Mouse (Mus musculus) forebrain, embryonic 11.5 days (tissue): ENCODE results near the gene Pcgf2. TPM values are rescaled to one million over a fixed set of nuclear protein-coding genes. Genes with fewer than 3 reads are reported as not detected.
"Not testable (repeated sequence)": the region's sequence is repeated elsewhere in the genome, so short reads cannot be mapped to it uniquely, and the experiment has no call there.

Experiments used
- ATAC-seq: fragments of 200-750 bp; cut with Nextera tagmentation; replicated peaks from 2 replicates; pipeline ENCODE4 v1.8.0; 2017; ENCODE audit warnings: moderate TSS enrichment; ENCODE audit not compliant: low FRiP score
- DNase-seq: peaks from one replicate; pipeline ENCODE4 v3.0.0-alpha.2; 2017; ENCODE audit warnings: low spot score
- H3K27ac ChIP-seq: fragments of 300-500 bp; sonication (generic); 2 replicates; pipeline ENCODE4 v1.5.1; 2014; ENCODE audit warnings: low read depth, low read length
- H3K27me3 ChIP-seq: fragments of 300-500 bp; sonication (generic); 2 replicates; pipeline ENCODE4 v1.6.1; 2014; ENCODE audit warnings: mild to moderate bottlenecking, low read length, mixed read lengths; ENCODE audit not compliant: control insufficient read depth, insufficient read depth
- H3K36me3 ChIP-seq: fragments of 300-500 bp; sonication (generic); 2 replicates; pipeline ENCODE4 v1.6.1; 2014; ENCODE audit warnings: mild to moderate bottlenecking, low read length, moderate library complexity, mixed read lengths; ENCODE audit not compliant: control insufficient read depth, insufficient read depth
- H3K4me1 ChIP-seq: fragments of 300-500 bp; sonication (generic); replicated peaks from 2 replicates; pipeline ENCODE4 v1.6.1; 2014; ENCODE audit warnings: low read length, mixed read lengths; ENCODE audit not compliant: control insufficient read depth, insufficient read depth
- H3K4me2 ChIP-seq: fragments of 300-500 bp; sonication (generic); 2 replicates; pipeline ENCODE4 v1.6.1; 2014; ENCODE audit warnings: low read depth, mild to moderate bottlenecking, low read length, moderate library complexity, mixed read lengths; ENCODE audit not compliant: severe bottlenecking
- H3K4me3 ChIP-seq: fragments of 300-500 bp; sonication (generic); 2 replicates; pipeline ENCODE4 v1.5.1; 2014; ENCODE audit warnings: low read depth, low read length
- H3K9ac ChIP-seq: fragments of 300-500 bp; sonication (generic); 2 replicates; pipeline ENCODE4 v1.6.1; 2014; ENCODE audit warnings: low read length
- H3K9me3 ChIP-seq: fragments of 300-500 bp; sonication (generic); 2 replicates; pipeline ENCODE4 v1.6.1; 2016; ENCODE audit warnings: low read length, mixed read lengths; ENCODE audit not compliant: control insufficient read depth
- WGBS: fragments of 180-500 bp; shearing (Covaris S2); extraction: QIAGEN DNeasy Blood & Tissue Kit; methylation state at CpG from one replicate; pipeline ENCODE4 v1.1.7; 2014; 5-methylcytosine and 5-hydroxymethylcytosine counted together
- microRNA-seq: library from miRNA; unstranded; fragments of <30 nt; microRNA quantifications from one replicate; pipeline ENCODE4, GENCODE M21; 2016; ENCODE audit not compliant: insufficient number of aligned reads
- polyA plus RNA-seq: library from polyadenylated mRNA; unstranded; fragments of >200 nt; fragmentation: Nextera tagmentation; extraction: Ambion mirVana; gene quantifications from 2 replicates; pipeline ENCODE4 v1.2.1, GENCODE M21; 2014

The Pcgf2 gene
- polyA plus RNA-seq, 1 experiment from 2014 or later = 25.9 TPM

- WGBS = 54% methylated on average over 5 of the region's 5 CpGs
- H3K27ac ChIP-seq = no peak overlapping the region
- 0 out of 2 replicates have a peak, but pooled peaks cover 1% of the 10 kb centered on the region for H3K4me1 ChIP-seq
- no peaks in the 10 kb centered on the region for H3K36me3 ChIP-seq
- H3K4me2 ChIP-seq = no peak overlapping the region
- H3K27me3 ChIP-seq = no peaks in the 10 kb centered on the region
- DNase-seq (no peak), ATAC-seq (no peak)
- H3K9ac ChIP-seq = no peak overlapping the region
- no peak overlapping the region for H3K4me3 ChIP-seq
- no peaks in the 10 kb centered on the region; the same call in 1 of the 2 replicates for H3K9me3 ChIP-seq
Measured at GRCm38 (mm10) chr11:97650341-97650740, 50.0 kb downstream of the Pcgf2 start.

GRCm38 (mm10) chr11:97648541-97648940, 51.8 kb downstream of the Pcgf2 start:
- not testable (repeated sequence) for H3K9me3 ChIP-seq, H3K9ac ChIP-seq, H3K4me2 ChIP-seq, H3K27ac ChIP-seq, DNase-seq, ATAC-seq, H3K36me3 ChIP-seq, H3K4me3 ChIP-seq, H3K27me3 ChIP-seq, H3K4me1 ChIP-seq
- 92% methylated on average over 4 of the region's 4 CpGs for WGBS

GRCm38 (mm10) chr11:97644834-97645233, 55.5 kb downstream of the Pcgf2 start:
- no peaks in the 10 kb centered on the region for H3K4me1 ChIP-seq
- H3K4me2 ChIP-seq = no peak overlapping the region
- no peaks in the 10 kb centered on the region for H3K9me3 ChIP-seq
- H3K27me3 ChIP-seq = no peaks in the 10 kb centered on the region
- no peaks in the 10 kb centered on the region for H3K36me3 ChIP-seq
- H3K9ac ChIP-seq = no peak overlapping the region
- DNase-seq (peak; percentile 80), ATAC-seq (no peak)
- no peak overlapping the region for H3K27ac ChIP-seq
- H3K4me3 ChIP-seq = no peak overlapping the region
- 8% methylated on average over 6 of the region's 6 CpGs for WGBS

GRCm38 (mm10) chr11:97643380-97644055, 56.8 kb downstream of the Pcgf2 start:
- no peak overlapping the region for H3K4me3 ChIP-seq
- no peak overlapping the region for H3K9ac ChIP-seq
- no peak overlapping the region for H3K4me2 ChIP-seq
- H3K36me3 ChIP-seq = no peaks in the 10 kb centered on the region
- WGBS = 77% methylated on average over 8 of the region's 8 CpGs
- ATAC-seq = no peak
- H3K9me3 ChIP-seq = no peaks in the 10 kb centered on the region
- no peak overlapping the region for H3K27ac ChIP-seq
- H3K4me1 ChIP-seq = no peaks in the 10 kb centered on the region
- no peak for DNase-seq
- H3K27me3 ChIP-seq = no peaks in the 10 kb centered on the region

GRCm38 (mm10) chr11:97642746-97643145, 57.6 kb downstream of the Pcgf2 start:
- H3K9me3 ChIP-seq = no peaks in the 10 kb centered on the region
- 48% methylated on average over 2 of the region's 2 CpGs for WGBS
- no peaks in the 10 kb centered on the region for H3K4me1 ChIP-seq
- H3K27me3 ChIP-seq = no peaks in the 10 kb centered on the region
- no peak for ATAC-seq
- H3K36me3 ChIP-seq = no peaks in the 10 kb centered on the region
- H3K27ac ChIP-seq = no peak overlapping the region
- H3K4me2 ChIP-seq = no peak overlapping the region
- no peak for DNase-seq
- H3K9ac ChIP-seq = no peak overlapping the region
- H3K4me3 ChIP-seq = no peak overlapping the region

- Histone ChIP-seq H3K4me2 (no peak overlapping the region), H3K4me3 (no peak overlapping the region), H3K27me3 (no peaks in the 10 kb centered on the region), H3K36me3 (no peaks in the 10 kb centered on the region), H3K4me1 (no peaks in the 10 kb centered on the region), H3K9ac (no peak overlapping the region), H3K27ac (no peak overlapping the region), H3K9me3 (no peaks in the 10 kb centered on the region)
- no peak for ATAC-seq
- DNase-seq = no peak
- WGBS = 68% methylated on average over 8 of the region's 8 CpGs
Measured at GRCm38 (mm10) chr11:97641668-97642067, 58.6 kb downstream of the Pcgf2 start.

Small RNA genes within 50 kb of the gene (microRNA-seq; reads per million reads assigned to microRNA genes)
- gene Gm24158 (not detected), gene Mir6927 (not detected), gene Mir8102 (not detected)

Other genes starting within 250 kb of the Pcgf2 start
- gene 4933428G20Rik, start 200.2 kb downstream of the Pcgf2 start, polyA plus RNA-seq = 0.17 TPM in 1 of 2 replicates, not detected in the other
- 3.2 and 3.7 TPM in 2 replicates for gene Srcin1, start 124.3 kb downstream of the Pcgf2 start, polyA plus RNA-seq
- 13.8 and 15.8 TPM in 2 replicates for gene Epop, start 70.8 kb downstream of the Pcgf2 start, polyA plus RNA-seq
- gene Mllt6, start 37.1 kb downstream of the Pcgf2 start, polyA plus RNA-seq = 3.4 and 4.9 TPM in 2 replicates
- gene Cisd3, start 14.7 kb downstream of the Pcgf2 start, polyA plus RNA-seq = 13.5 and 14.0 TPM in 2 replicates
- 463 and 510 TPM in 2 replicates for gene Psmb3, start 2.9 kb upstream of the Pcgf2 start, polyA plus RNA-seq
- gene Pip4k2b, start 44.2 kb upstream of the Pcgf2 start, polyA plus RNA-seq = 1.8 and 1.9 TPM in 2 replicates
- 16.3 and 19.5 TPM in 2 replicates for gene Cwc25, start 66.1 kb upstream of the Pcgf2 start, polyA plus RNA-seq
- gene 1700001P01Rik, start 75.4 kb upstream of the Pcgf2 start, polyA plus RNA-seq = 0.44 TPM in 1 of 2 replicates, not detected in the other
- gene Rpl23, start 81.9 kb upstream of the Pcgf2 start, polyA plus RNA-seq = 400 and 454 TPM in 2 replicates
- 77.6 and 77.8 TPM in 2 replicates for gene Lasp1, start 98.5 kb upstream of the Pcgf2 start, polyA plus RNA-seq
- 13.3 and 17.7 TPM in 2 replicates for gene B230217C12Rik, start 140.3 kb upstream of the Pcgf2 start, polyA plus RNA-seq
- 0.40 and 0.83 TPM in 2 replicates for gene Fbxo47, start 183.7 kb upstream of the Pcgf2 start, polyA plus RNA-seq